Mouse (Mus musculus) hindbrain, embryonic 13.5 days (tissue): ENCODE data around the gene Naa50. TPM values are rescaled to one million over a fixed set of nuclear protein-coding genes. Genes with fewer than 3 reads are reported as not detected.

Source experiments
- ATAC-seq: fragments of 200-750 bp; cut with Nextera tagmentation; 2 replicates; pipeline ENCODE4 v1.8.0; 2017; ENCODE audit warnings: moderate TSS enrichment; ENCODE audit not compliant: low FRiP score
- H3K27ac ChIP-seq: fragments of 300-500 bp; sonication (generic); 2 replicates; pipeline ENCODE4 v1.5.1; 2015; ENCODE audit warnings: inconsistent platforms, mild to moderate bottlenecking, moderate library complexity
- H3K27me3 ChIP-seq: fragments of 300-500 bp; sonication (generic); 2 replicates; pipeline ENCODE4 v1.6.1; 2015; ENCODE audit warnings: mild to moderate bottlenecking, inconsistent platforms
- H3K36me3 ChIP-seq: fragments of 300-500 bp; sonication (generic); 2 replicates; pipeline ENCODE4 v1.6.1; 2015; ENCODE audit warnings: mild to moderate bottlenecking, inconsistent platforms
- H3K4me1 ChIP-seq: fragments of 300-500 bp; sonication (generic); replicated peaks from 2 replicates; pipeline ENCODE4 v1.6.1; 2015; ENCODE audit warnings: inconsistent platforms
- H3K4me2 ChIP-seq: fragments of 300-500 bp; sonication (generic); 2 replicates; pipeline ENCODE4 v1.6.1; 2015; ENCODE audit warnings: inconsistent platforms, mild to moderate bottlenecking, moderate library complexity
- H3K4me3 ChIP-seq: fragments of 300-500 bp; sonication (generic); 2 replicates; pipeline ENCODE4 v1.5.1; 2015; ENCODE audit warnings: mild to moderate bottlenecking, inconsistent platforms
- H3K9ac ChIP-seq: fragments of 300-500 bp; sonication (generic); 2 replicates; pipeline ENCODE4 v1.6.1; 2015; ENCODE audit warnings: mild to moderate bottlenecking, inconsistent platforms
- H3K9me3 ChIP-seq: fragments of 300-500 bp; sonication (generic); 2 replicates; pipeline ENCODE4 v1.6.1; 2016; ENCODE audit warnings: inconsistent platforms
- WGBS: fragments of 180-500 bp; shearing (Covaris S2); methylation state at CpG from one replicate; pipeline ENCODE4 v1.1.7; 2015; 5-methylcytosine and 5-hydroxymethylcytosine counted together
- polyA plus RNA-seq: library from polyadenylated mRNA; unstranded; fragments of >200 nt; fragmentation: Nextera tagmentation; extraction: Ambion mirVana; gene quantifications from 2 replicates; pipeline ENCODE4 v1.2.1, GENCODE M21; 2015

Naa50 gene
- polyA plus RNA-seq, 1 experiment from 2014 or later, result 65.8 TPM

GRCm38 (mm10) chr16:44184769-44185168, 45.1 kb downstream of the Naa50 start:
- H3K4me1 ChIP-seq, result no peaks in the 10 kb centered on the region
- H3K9me3 ChIP-seq, result no peaks in the 10 kb centered on the region; the same call in 1 of the 2 replicates
- no peaks in the 10 kb centered on the region for H3K27me3 ChIP-seq
- H3K4me2 ChIP-seq, result no peak overlapping the region
- WGBS, result 91% methylated on average over 3 of the region's 3 CpGs
- H3K4me3 ChIP-seq, result no peak overlapping the region
- peaks cover 7% of the 10 kb centered on the region; the same call in 1 of the 2 replicates for H3K36me3 ChIP-seq
- H3K27ac ChIP-seq, result no peak overlapping the region
- H3K9ac ChIP-seq, result no peak overlapping the region
- ATAC-seq, result no peak

GRCm38 (mm10) chr16:44187172-44187571, 47.5 kb downstream of the Naa50 start:
- no peak overlapping the region for H3K4me3 ChIP-seq
- no peaks in the 10 kb centered on the region; the same call in 1 of the 2 replicates for H3K9me3 ChIP-seq
- H3K27me3 ChIP-seq, result no peaks in the 10 kb centered on the region
- H3K36me3 ChIP-seq, result 0 out of 2 replicates have a peak, but pooled peaks cover 3% of the 10 kb centered on the region
- no peaks in the 10 kb centered on the region for H3K4me1 ChIP-seq
- no peak for ATAC-seq
- no peak overlapping the region for H3K27ac ChIP-seq
- no peak overlapping the region for H3K9ac ChIP-seq
- no peak overlapping the region for H3K4me2 ChIP-seq
- WGBS, result 94% methylated on average over 4 of the region's 4 CpGs

- H3K9ac ChIP-seq, result no peak overlapping the region
- no peaks in the 10 kb centered on the region; the same call in 1 of the 2 replicates for H3K9me3 ChIP-seq
- WGBS, result 86% methylated on average over 3 of the region's 3 CpGs
- no peak overlapping the region for H3K4me3 ChIP-seq
- ATAC-seq, result no peak
- H3K4me1 ChIP-seq, result no peaks in the 10 kb centered on the region
- H3K27ac ChIP-seq, result no peak overlapping the region
- no peaks in the 10 kb centered on the region for H3K27me3 ChIP-seq
- H3K4me2 ChIP-seq, result no peak overlapping the region
- H3K36me3 ChIP-seq, result 0 out of 2 replicates have a peak, but pooled peaks cover 3% of the 10 kb centered on the region
Observed at GRCm38 (mm10) chr16:44188766-44189165, 49.1 kb downstream of the Naa50 start.

- WGBS, result 94% methylated on average over 6 of the region's 6 CpGs
- Histone ChIP-seq H3K36me3 (0 out of 2 replicates have a peak, but pooled peaks cover 3% of the 10 kb centered on the region), H3K9me3 (no peaks in the 10 kb centered on the region; the same call in 1 of the 2 replicates), H3K27me3 (no peaks in the 10 kb centered on the region), H3K4me2 (no peak overlapping the region), H3K9ac (no peak overlapping the region), H3K4me1 (no peaks in the 10 kb centered on the region), H3K27ac (no peak overlapping the region), H3K4me3 (no peak overlapping the region)
- no peak for ATAC-seq
Observed at GRCm38 (mm10) chr16:44190032-44190431, 50.4 kb downstream of the Naa50 start.

- 94% methylated on average over 2 of the region's 2 CpGs for WGBS
- Histone ChIP-seq H3K4me1 (no peaks in the 10 kb centered on the region), H3K4me3 (no peak overlapping the region), H3K27ac (no peak overlapping the region), H3K9ac (no peak overlapping the region), H3K36me3 (0 out of 2 replicates have a peak, but pooled peaks cover 3% of the 10 kb centered on the region), H3K4me2 (no peak overlapping the region), H3K9me3 (no peaks in the 10 kb centered on the region; the same call in 1 of the 2 replicates), H3K27me3 (no peaks in the 10 kb centered on the region)
- ATAC-seq, result no peak
Observed at GRCm38 (mm10) chr16:44190968-44191367, 51.3 kb downstream of the Naa50 start.

GRCm38 (mm10) chr16:44199066-44199703, 59.6 kb downstream of the Naa50 start:
- Histone ChIP-seq H3K4me2 (no peak overlapping the region), H3K27ac (no peak overlapping the region), H3K4me3 (no peak overlapping the region), H3K9ac (no peak overlapping the region), H3K36me3 (peaks cover 40% of the 10 kb centered on the region), H3K9me3 (no peaks in the 10 kb centered on the region), H3K4me1 (no peaks in the 10 kb centered on the region), H3K27me3 (no peaks in the 10 kb centered on the region)
- ATAC-seq, result no peak
- 92% methylated on average over 14 of the region's 14 CpGs for WGBS

- H3K9ac ChIP-seq, result no peak overlapping the region
- H3K4me1 ChIP-seq, result no peaks in the 10 kb centered on the region
- no peak for ATAC-seq
- peaks cover 40% of the 10 kb centered on the region for H3K36me3 ChIP-seq
- WGBS, result 94% methylated on average over 4 of the region's 4 CpGs
- H3K4me2 ChIP-seq, result no peak overlapping the region
- no peaks in the 10 kb centered on the region for H3K27me3 ChIP-seq
- H3K9me3 ChIP-seq, result no peaks in the 10 kb centered on the region
- no peak overlapping the region for H3K27ac ChIP-seq
- no peak overlapping the region for H3K4me3 ChIP-seq
Observed at GRCm38 (mm10) chr16:44200146-44200545, 60.5 kb downstream of the Naa50 start.

- no peak overlapping the region for H3K4me3 ChIP-seq
- H3K27me3 ChIP-seq, result no peaks in the 10 kb centered on the region
- ATAC-seq, result no peak
- 85% methylated on average over 6 of the region's 6 CpGs for WGBS
- no peak overlapping the region for H3K9ac ChIP-seq
- H3K4me1 ChIP-seq, result no peaks in the 10 kb centered on the region
- H3K4me2 ChIP-seq, result no peak overlapping the region
- no peaks in the 10 kb centered on the region for H3K9me3 ChIP-seq
- peaks cover 56% of the 10 kb centered on the region for H3K36me3 ChIP-seq
- H3K27ac ChIP-seq, result no peak overlapping the region
Observed at GRCm38 (mm10) chr16:44204331-44204730, 64.7 kb downstream of the Naa50 start.

- Histone ChIP-seq H3K9me3 (no peaks in the 10 kb centered on the region), H3K27ac (no peak overlapping the region), H3K4me3 (no peak overlapping the region), H3K27me3 (no peaks in the 10 kb centered on the region), H3K4me2 (no peak overlapping the region), H3K9ac (no peak overlapping the region), H3K36me3 (peaks cover 62% of the 10 kb centered on the region), H3K4me1 (no peaks in the 10 kb centered on the region)
- 93% methylated on average over 8 of the region's 8 CpGs for WGBS
- no peak for ATAC-seq
Observed at GRCm38 (mm10) chr16:44205973-44206372, 66.3 kb downstream of the Naa50 start.

GRCm38 (mm10) chr16:44210156-44211053, 70.8 kb downstream of the Naa50 start:
- H3K4me1 ChIP-seq, result no peaks in the 10 kb centered on the region
- H3K9ac ChIP-seq, result no peak overlapping the region
- H3K9me3 ChIP-seq, result no peaks in the 10 kb centered on the region
- peaks cover 77% of the 10 kb centered on the region for H3K36me3 ChIP-seq
- no peak overlapping the region for H3K4me3 ChIP-seq
- no peak for ATAC-seq
- H3K27me3 ChIP-seq, result no peaks in the 10 kb centered on the region
- H3K27ac ChIP-seq, result no peak overlapping the region
- H3K4me2 ChIP-seq, result no peak overlapping the region
- WGBS, result 83% methylated on average over 10 of the region's 10 CpGs

- no peak for ATAC-seq
- H3K4me3 ChIP-seq, result no peak overlapping the region
- no peaks in the 10 kb centered on the region for H3K4me1 ChIP-seq
- H3K9ac ChIP-seq, result no peak overlapping the region
- H3K27ac ChIP-seq, result no peak overlapping the region
- H3K4me2 ChIP-seq, result no peak overlapping the region
- no peaks in the 10 kb centered on the region for H3K27me3 ChIP-seq
- H3K9me3 ChIP-seq, result no peaks in the 10 kb centered on the region
- H3K36me3 ChIP-seq, result peaks cover 77% of the 10 kb centered on the region
- WGBS, result 96% methylated on average over 1 of the region's 1 CpGs
Observed at GRCm38 (mm10) chr16:44211054-44211414, 71.4 kb downstream of the Naa50 start.

GRCm38 (mm10) chr16:44212703-44213102, 73.1 kb downstream of the Naa50 start:
- no peak overlapping the region for H3K4me2 ChIP-seq
- H3K36me3 ChIP-seq, result peaks cover 86% of the 10 kb centered on the region
- H3K27me3 ChIP-seq, result no peaks in the 10 kb centered on the region
- 96% methylated on average over 7 of the region's 7 CpGs for WGBS
- no peaks in the 10 kb centered on the region for H3K4me1 ChIP-seq
- no peak overlapping the region for H3K9ac ChIP-seq
- H3K4me3 ChIP-seq, result no peak overlapping the region
- H3K27ac ChIP-seq, result no peak overlapping the region
- ATAC-seq, result no peak
- H3K9me3 ChIP-seq, result no peaks in the 10 kb centered on the region
